Mouse (Mus musculus): Measurements from ENCODE around the gene Msx1. TPM values are rescaled to one million over a fixed set of nuclear protein-coding genes. Genes with fewer than 3 reads are reported as not detected.

Msx1 gene
- polyA plus RNA-seq, 1 experiment = not detected

GRCm38 (mm10) chr5:37821111-37821601, 3.2 kb downstream of the Msx1 start:
- no peak for TF ChIP-seq GATA1 (IDR thresholded peaks at IDR 0.05; ENCODE audit: low read length)
- TF ChIP-seq TAL1 (IDR thresholded peaks at IDR 0.05; ENCODE audit: low read length) = no peak
- peaks cover 100% of the 10 kb centered on the region for H3K27me3 ChIP-seq (ENCODE audit: control insufficient read depth)
- no peaks in the 10 kb centered on the region for H3K4me1 ChIP-seq (ENCODE audit: control insufficient read depth)
- H3K9me3 ChIP-seq (ENCODE audit: control insufficient read depth, low read length) = no peaks in the 10 kb centered on the region
- no peaks in the 10 kb centered on the region for H3K36me3 ChIP-seq (ENCODE audit: control insufficient read depth)
- no peak overlapping the region for H3K4me3 ChIP-seq (replicated peaks)

GRCm38 (mm10) chr5:37820689-37821088, 3.7 kb downstream of the Msx1 start:
- H3K9me3 ChIP-seq (ENCODE audit: control insufficient read depth, low read length) = no peaks in the 10 kb centered on the region
- H3K36me3 ChIP-seq (ENCODE audit: control insufficient read depth) = no peaks in the 10 kb centered on the region
- TF ChIP-seq GATA1 (IDR thresholded peaks at IDR 0.05; ENCODE audit: low read length) (no peak), TAL1 (IDR thresholded peaks at IDR 0.05; ENCODE audit: low read length) (no peak)
- H3K27me3 ChIP-seq (ENCODE audit: control insufficient read depth) = peaks cover 100% of the 10 kb centered on the region
- no peak overlapping the region for H3K4me3 ChIP-seq (replicated peaks)
- no peaks in the 10 kb centered on the region for H3K4me1 ChIP-seq (ENCODE audit: control insufficient read depth)

- no peaks in the 10 kb centered on the region for H3K9me3 ChIP-seq (ENCODE audit: control insufficient read depth, low read length)
- no peaks in the 10 kb centered on the region for H3K36me3 ChIP-seq (ENCODE audit: control insufficient read depth)
- H3K4me3 ChIP-seq (replicated peaks) = no peak overlapping the region
- no peaks in the 10 kb centered on the region for H3K4me1 ChIP-seq (ENCODE audit: control insufficient read depth)
- TF ChIP-seq TAL1 (IDR thresholded peaks at IDR 0.05; ENCODE audit: low read length) (no peak), GATA1 (IDR thresholded peaks at IDR 0.05; ENCODE audit: low read length) (no peak)
- peaks cover 99% of the 10 kb centered on the region for H3K27me3 ChIP-seq (ENCODE audit: control insufficient read depth)
Measured at GRCm38 (mm10) chr5:37819971-37820370, 4.4 kb downstream of the Msx1 start.

- Histone ChIP-seq H3K9me3 (ENCODE audit: control insufficient read depth, low read length) (no peaks in the 10 kb centered on the region), H3K36me3 (ENCODE audit: control insufficient read depth) (no peaks in the 10 kb centered on the region), H3K4me1 (ENCODE audit: control insufficient read depth) (no peaks in the 10 kb centered on the region)
Measured at GRCm38 (mm10) chr5:37819541-37819940, 4.8 kb downstream of the Msx1 start.

GRCm38 (mm10) chr5:37818533-37819215, 5.7 kb downstream of the Msx1 start:
- Histone ChIP-seq H3K27me3 (ENCODE audit: control insufficient read depth) (peaks cover 92% of the 10 kb centered on the region), H3K36me3 (ENCODE audit: control insufficient read depth) (no peaks in the 10 kb centered on the region), H3K4me3 (replicated peaks) (no peak overlapping the region), H3K9me3 (ENCODE audit: control insufficient read depth, low read length) (no peaks in the 10 kb centered on the region), H3K4me1 (ENCODE audit: control insufficient read depth) (no peaks in the 10 kb centered on the region)
- TF ChIP-seq TAL1 (IDR thresholded peaks at IDR 0.05; ENCODE audit: low read length) (no peak), GATA1 (IDR thresholded peaks at IDR 0.05; ENCODE audit: low read length) (no peak)

More at GRCm38 (mm10) chr5:37819541-37819940, 4.8 kb downstream of the Msx1 start:
- TF ChIP-seq GATA1 (IDR thresholded peaks at IDR 0.05; ENCODE audit: low read length) = no peak
- TF ChIP-seq TAL1 (IDR thresholded peaks at IDR 0.05; ENCODE audit: low read length) = no peak
- no peak overlapping the region for H3K4me3 ChIP-seq (replicated peaks)
- H3K27me3 ChIP-seq (ENCODE audit: control insufficient read depth) = peaks cover 96% of the 10 kb centered on the region

- Histone ChIP-seq H3K4me1 (ENCODE audit: control insufficient read depth) (no peaks in the 10 kb centered on the region), H3K27me3 (ENCODE audit: control insufficient read depth) (peaks cover 84% of the 10 kb centered on the region), H3K4me3 (replicated peaks) (no peak overlapping the region), H3K9me3 (ENCODE audit: control insufficient read depth, low read length) (no peaks in the 10 kb centered on the region), H3K36me3 (ENCODE audit: control insufficient read depth) (no peaks in the 10 kb centered on the region)
- TF ChIP-seq GATA1 (IDR thresholded peaks at IDR 0.05; ENCODE audit: low read length) = no peak
- TF ChIP-seq TAL1 (IDR thresholded peaks at IDR 0.05; ENCODE audit: low read length) = no peak
Measured at GRCm38 (mm10) chr5:37817658-37818532, 6.5 kb downstream of the Msx1 start.

GRCm38 (mm10) chr5:37816907-37817657, 7.3 kb downstream of the Msx1 start:
- H3K4me1 ChIP-seq (ENCODE audit: control insufficient read depth) = no peaks in the 10 kb centered on the region
- H3K9me3 ChIP-seq (ENCODE audit: control insufficient read depth, low read length) = no peaks in the 10 kb centered on the region
- no peak for TF ChIP-seq TAL1 (IDR thresholded peaks at IDR 0.05; ENCODE audit: low read length)
- no peak for TF ChIP-seq GATA1 (IDR thresholded peaks at IDR 0.05; ENCODE audit: low read length)
- H3K27me3 ChIP-seq (ENCODE audit: control insufficient read depth) = peaks cover 76% of the 10 kb centered on the region
- no peak overlapping the region for H3K4me3 ChIP-seq (replicated peaks)
- H3K36me3 ChIP-seq (ENCODE audit: control insufficient read depth) = no peaks in the 10 kb centered on the region

- no peaks in the 10 kb centered on the region for H3K36me3 ChIP-seq (ENCODE audit: control insufficient read depth)
- TF ChIP-seq TAL1 (IDR thresholded peaks at IDR 0.05; ENCODE audit: low read length) (no peak), GATA1 (IDR thresholded peaks at IDR 0.05; ENCODE audit: low read length) (no peak)
Measured at GRCm38 (mm10) chr5:37815909-37816308, 8.5 kb downstream of the Msx1 start.

More at GRCm38 (mm10) chr5:37815909-37816308, 8.5 kb downstream of the Msx1 start:
- Histone ChIP-seq H3K4me3 (replicated peaks) (no peak overlapping the region), H3K27me3 (ENCODE audit: control insufficient read depth) (peaks cover 64% of the 10 kb centered on the region), H3K4me1 (ENCODE audit: control insufficient read depth) (no peaks in the 10 kb centered on the region), H3K9me3 (ENCODE audit: control insufficient read depth, low read length) (no peaks in the 10 kb centered on the region)
